In genomic region chr5:123580043-123580442, GRCm38 (mm10) we compare ENCODE assay signal across 29 mouse cellular contexts. TPM values are rescaled to one million over a fixed set of nuclear protein-coding genes. Genes with fewer than 3 reads are reported as not detected.
DNase-seq lines count a peak whose midpoint lies in the region; ATAC-seq and TF ChIP-seq lines count a peak whose summit lies in the region.
"Had no signal": no experiment of that assay in that cellular context is flagged by ENCODE, and none has a peak within 500 bp of the region (broad histone marks: within the 10 kb centered on the region; RNA-seq: fewer than 3 reads in every experiment).

No protein-coding gene starts in this region.

- peaks cover 15% of the 10 kb centered on the region for H3K4me1 ChIP-seq in thymus, adult 2 months (replicated peaks; ENCODE audit: control insufficient read depth, insufficient read depth, low read length)
- peaks cover 21% of the 10 kb centered on the region for H3K4me1 ChIP-seq in bone marrow macrophage, adult 2 months (ENCODE audit: control insufficient read depth, insufficient read depth, low read length)
- H3K4me1 ChIP-seq: embryonic facial prominence, embryonic 12.5 days; embryonic facial prominence, embryonic 15.5 days; forebrain, embryonic 12.5 days; forebrain, embryonic 15.5 days; heart, embryonic 15.5 days; hindbrain, embryonic 10.5 days; hindbrain, embryonic 13.5 days had no signal

- ATAC-seq in granulocyte monocyte progenitor cell, adult 5-6 weeks (replicated peaks; ENCODE audit: poor library complexity, severe bottlenecking): peak; percentile 74
- ATAC-seq in megakaryocyte progenitor cell, adult 5-6 weeks (replicated peaks; ENCODE audit: poor library complexity): peak; percentile 31; the same call in 1 of the 2 replicates
- ATAC-seq in erythroid progenitor cell, adult 5-6 weeks (replicated peaks; ENCODE audit: low FRiP score, poor library complexity, severe bottlenecking): no peak
- ATAC-seq: forebrain, embryonic 15.5 days; hindbrain, embryonic 16.5 days; Patski had no signal

- H3K27me3 ChIP-seq in thymus, adult 2 months (ENCODE audit: control insufficient read depth, insufficient read depth, low read length): no peaks in the 10 kb centered on the region
- H3K27me3 ChIP-seq: CH12.LX; embryonic facial prominence, embryonic 12.5 days; embryonic facial prominence, embryonic 15.5 days; forebrain, embryonic 12.5 days; forebrain, embryonic 15.5 days; heart, embryonic 12.5 days; heart, embryonic 15.5 days; hindbrain, embryonic 13.5 days; Patski had no signal

- 0 out of 2 replicates have a peak, but pooled peaks cover 4% of the 10 kb centered on the region for H3K36me3 ChIP-seq in thymus, adult 2 months (ENCODE audit: control insufficient read depth, insufficient read depth, low read length)

- 8% methylated on average over 6 of the region's 6 CpGs for WGBS in thymus, adult 2 months

- peak; percentile 6 for DNase-seq in thymus, adult 2 months
- no peak for DNase-seq in thymus, postnatal 25 days
- no peak for DNase-seq in c-Kit-positive CD71-positive TER-119-positive erythroid progenitor cells, embryonic 14.5 days (ENCODE audit: low spot score)
- DNase-seq in kidney, adult 18-20 months: no peak
- DNase-seq: adrenal gland, postnatal 10 days; adrenal gland, postnatal 36 days; B cell, adult 2 months; cerebellum, adult 11-12 months; cerebellum, adult 9-10 months; cerebellum, postnatal 14 days; gastrocnemius, postnatal 25 days; heart, postnatal 10 days; heart, postnatal 36 days had no signal

- no peak for TF ChIP-seq CTCF in thymus, adult 2 months (IDR thresholded peaks at IDR 0.05; ENCODE audit: borderline replicate concordance, control insufficient read depth, extremely low read depth, insufficient read depth, low read length, poor library complexity)
- no peak for TF ChIP-seq CTCF in bone marrow macrophage, adult 2 months (IDR thresholded peaks at IDR 0.05; ENCODE audit: low read depth, low read length)

- H3K4me3 ChIP-seq in thymus, adult 2 months (ENCODE audit: control insufficient read depth, insufficient read depth, low read length): no peak overlapping the region
- no peak overlapping the region for H3K4me3 ChIP-seq in bone marrow macrophage, adult 2 months (ENCODE audit: insufficient read depth, low read length)
- H3K4me3 ChIP-seq: embryonic facial prominence, embryonic 12.5 days; embryonic facial prominence, embryonic 15.5 days; forebrain, embryonic 12.5 days; forebrain, embryonic 15.5 days; heart, embryonic 12.5 days; heart, embryonic 15.5 days; hindbrain, embryonic 10.5 days; hindbrain, embryonic 13.5 days had no signal

- no peak for TF ChIP-seq POLR2A in thymus, adult 2 months (IDR thresholded peaks at IDR 0.05; ENCODE audit: control insufficient read depth, extremely low read depth, insufficient read depth, low read length, poor library complexity)
- no peak for TF ChIP-seq POLR2A in bone marrow macrophage, adult 2 months (IDR thresholded peaks at IDR 0.05; ENCODE audit: borderline replicate concordance, low read depth, low read length)

- no peak overlapping the region for H3K27ac ChIP-seq in thymus, adult 2 months (ENCODE audit: control insufficient read depth, insufficient read depth, low read length)
- peak overlapping the region; percentile 26 for H3K27ac ChIP-seq in bone marrow macrophage, adult 2 months (ENCODE audit: insufficient read depth, low read depth, low read length)
- H3K27ac ChIP-seq: embryonic facial prominence, embryonic 12.5 days; embryonic facial prominence, embryonic 15.5 days; forebrain, embryonic 12.5 days; forebrain, embryonic 15.5 days; heart, embryonic 15.5 days; hindbrain, embryonic 10.5 days; hindbrain, embryonic 13.5 days had no signal

RNA-seq across cellular contexts. Expression of gene Vps33a, which starts 7.2 kb away (rescaled TPM):
- polyA plus RNA-seq in thymus, adult 2 months (2012; rRNA removed): 25.2 and 26.3 TPM in 2 replicates
- 43.2 and 44.3 TPM in 2 replicates for polyA plus RNA-seq in bone marrow macrophage, adult 2 months (2012; ENCODE audit: insufficient read depth, insufficient read length, missing spikeins)
- 23.1 and 39.0 TPM in 2 replicates for total RNA-seq in granulocyte monocyte progenitor cell, adult 5-6 weeks (2014; fragmentation: Nextera tagmentation)
- total RNA-seq in granulocyte monocyte progenitor cell, adult 5-6 weeks (2017): 21.7 and 23.9 TPM in 2 replicates
- total RNA-seq in megakaryocyte progenitor cell, adult 5-6 weeks (2015): 16.4 and 17.7 TPM in 2 replicates
- total RNA-seq in megakaryocyte progenitor cell, adult 5-6 weeks (2017): 24.4 and 25.7 TPM in 2 replicates
- total RNA-seq in erythroid progenitor cell, adult 5-6 weeks (2015; ENCODE audit: low replicate concordance): 9.4 and 10.9 TPM in 2 replicates
- 8.2 and 9.4 TPM in 2 replicates for total RNA-seq in erythroid progenitor cell, adult 5-6 weeks (2017; ENCODE audit: low replicate concordance)

RNA-seq across cellular contexts. Expression of gene Gm49027, which starts 54.8 kb away (rescaled TPM):
- 6.6 and 12.1 TPM in 2 replicates for polyA plus RNA-seq in thymus, adult 2 months (2012; rRNA removed)
- 0.74 TPM in 1 of 2 replicates, not detected in the other for polyA plus RNA-seq in bone marrow macrophage, adult 2 months (2012; ENCODE audit: insufficient read depth, insufficient read length, missing spikeins)
- total RNA-seq in granulocyte monocyte progenitor cell, adult 5-6 weeks (2014; fragmentation: Nextera tagmentation): not detected in 2 replicates
- not detected in 2 replicates for total RNA-seq in granulocyte monocyte progenitor cell, adult 5-6 weeks (2017)
- total RNA-seq in megakaryocyte progenitor cell, adult 5-6 weeks (2015): 0.17 TPM in 1 of 2 replicates, not detected in the other
- 0.17 TPM in 1 of 2 replicates, not detected in the other for total RNA-seq in megakaryocyte progenitor cell, adult 5-6 weeks (2017)
- total RNA-seq in erythroid progenitor cell, adult 5-6 weeks (2015; ENCODE audit: low replicate concordance): not detected in 2 replicates
- not detected in 2 replicates for total RNA-seq in erythroid progenitor cell, adult 5-6 weeks (2017; ENCODE audit: low replicate concordance)
- total RNA-seq: gastrocnemius, adult 8-10 months; heart, postnatal 10 days; heart, postnatal 36 days had no signal
- polyA plus RNA-seq: hindbrain, embryonic 10.5 days had no signal

RNA-seq across cellular contexts. Expression of gene Diablo, which starts 56.1 kb away (rescaled TPM):
- polyA plus RNA-seq in thymus, adult 2 months (2012; rRNA removed): 88.1 and 104 TPM in 2 replicates
- 29.3 and 30.5 TPM in 2 replicates for polyA plus RNA-seq in bone marrow macrophage, adult 2 months (2012; ENCODE audit: insufficient read depth, insufficient read length, missing spikeins)
- total RNA-seq in granulocyte monocyte progenitor cell, adult 5-6 weeks (2014; fragmentation: Nextera tagmentation): 29.0 and 61.6 TPM in 2 replicates
- total RNA-seq in granulocyte monocyte progenitor cell, adult 5-6 weeks (2017): 54.6 and 62.5 TPM in 2 replicates
- 32.8 and 50.5 TPM in 2 replicates for total RNA-seq in megakaryocyte progenitor cell, adult 5-6 weeks (2015)
- 49.0 and 53.3 TPM in 2 replicates for total RNA-seq in megakaryocyte progenitor cell, adult 5-6 weeks (2017)
- total RNA-seq in erythroid progenitor cell, adult 5-6 weeks (2015; ENCODE audit: low replicate concordance): 13.0 and 28.8 TPM in 2 replicates
- 27.0 and 49.5 TPM in 2 replicates for total RNA-seq in erythroid progenitor cell, adult 5-6 weeks (2017; ENCODE audit: low replicate concordance)
